Mouse (Mus musculus) myocyte (in vitro differentiated cells): ENCODE measurements around the gene Doxl2. TPM values are rescaled to one million over a fixed set of nuclear protein-coding genes. Genes with fewer than 3 reads are reported as not detected.

ENCODE experiments used
- H3K27me3 ChIP-seq: one replicate; pipeline ENCODE4 v1.6.1; 2011; ENCODE audit not compliant: control insufficient read depth, insufficient read depth, insufficient read length
- H3K36me3 ChIP-seq: one replicate; pipeline ENCODE4 v1.6.1; 2011; ENCODE audit not compliant: control insufficient read depth, insufficient read depth
- H3K4me2 ChIP-seq: one replicate; pipeline ENCODE4 v1.6.1; 2011; ENCODE audit warnings: low read depth, control low read depth
- H3K4me3 ChIP-seq: one replicate; pipeline ENCODE4 v1.5.1; 2011; ENCODE audit warnings: mild to moderate bottlenecking, control low read depth, moderate library complexity
- H3K79me2 ChIP-seq: one replicate; pipeline ENCODE4 v1.6.1; 2011; ENCODE audit not compliant: control insufficient read depth, insufficient read depth
- H3ac ChIP-seq: one replicate; pipeline ENCODE4 v1.6.1; 2011; ENCODE audit not compliant: control insufficient read depth, insufficient read length
- CEBPB ChIP-seq: IDR thresholded peaks from 2 replicates; pipeline ENCODE4 v1.6.1; 2011; ENCODE audit warnings: mild to moderate bottlenecking, moderate library complexity; ENCODE audit not compliant: poor library complexity, insufficient read depth, severe bottlenecking
- E2F4 ChIP-seq: IDR thresholded peaks from one replicate; pipeline ENCODE4 v1.6.1; 2011; ENCODE audit warnings: mild to moderate bottlenecking, control low read depth, moderate library complexity; ENCODE audit not compliant: insufficient read depth
- MAX ChIP-seq: IDR thresholded peaks from one replicate; pipeline ENCODE4 v1.6.1; 2011; ENCODE audit warnings: low read depth, mild to moderate bottlenecking, control low read depth
- MYOD1 ChIP-seq, 3 experiments: IDR thresholded peaks; one replicate each; pipeline ENCODE4 v1.6.1; 2011; ENCODE audit warnings: control low read depth in 2 of 3, low read depth in 2 of 3, mild to moderate bottlenecking in 2 of 3, moderate library complexity in 1 of 3; ENCODE audit not compliant: insufficient read length in 2 of 3, control insufficient read depth in 1 of 3
- MYOG ChIP-seq, 3 experiments: IDR thresholded peaks; one replicate each; pipeline ENCODE4 v1.6.1; 2011; ENCODE audit warnings: control low read depth in 2 of 3, low read depth in 2 of 3, mild to moderate bottlenecking in 2 of 3; ENCODE audit not compliant: insufficient read length in 2 of 3, control insufficient read depth in 1 of 3, insufficient read depth in 1 of 3
- POLR2A ChIP-seq: IDR thresholded peaks from one replicate; pipeline ENCODE4 v1.6.1; 2011; ENCODE audit warnings: low read depth, mild to moderate bottlenecking, control low read depth, moderate library complexity; ENCODE audit not compliant: insufficient read length
- POLR2AphosphoS2 ChIP-seq: IDR thresholded peaks from one replicate; pipeline ENCODE4 v1.6.1; 2011; ENCODE audit warnings: low read depth, control low read depth; ENCODE audit not compliant: insufficient read length
- REST ChIP-seq: IDR thresholded peaks from one replicate; pipeline ENCODE4 v1.6.1; 2011; ENCODE audit warnings: mild to moderate bottlenecking, control low read depth, moderate library complexity; ENCODE audit not compliant: insufficient read depth, insufficient read length
- SRF ChIP-seq: IDR thresholded peaks from one replicate; pipeline ENCODE4 v1.6.1; 2011; ENCODE audit warnings: low read depth; ENCODE audit not compliant: control insufficient read depth, insufficient read length
- TCF12 ChIP-seq: IDR thresholded peaks from one replicate; pipeline ENCODE4 v1.6.1; 2011; ENCODE audit warnings: mild to moderate bottlenecking, control low read depth; ENCODE audit not compliant: poor library complexity, insufficient read depth, severe bottlenecking
- TCF3 ChIP-seq: IDR thresholded peaks from one replicate; pipeline ENCODE4 v1.6.1; 2011; ENCODE audit warnings: low read depth, control low read depth; ENCODE audit not compliant: insufficient read length
- USF1 ChIP-seq: IDR thresholded peaks from one replicate; pipeline ENCODE4 v1.6.1; 2011; ENCODE audit warnings: low read depth, mild to moderate bottlenecking, control low read depth, moderate library complexity
- polyA plus RNA-seq: library from polyadenylated mRNA; unstranded; fragments of >200 nt; fragmentation: generic; extraction: Trizol; gene quantifications from one replicate; pipeline ENCODE4 v1.2.1, GENCODE M21; 2012; ENCODE audit warnings: missing spikeins

The Doxl2 gene
- polyA plus RNA-seq, 1 experiment = not detected

DNA sequence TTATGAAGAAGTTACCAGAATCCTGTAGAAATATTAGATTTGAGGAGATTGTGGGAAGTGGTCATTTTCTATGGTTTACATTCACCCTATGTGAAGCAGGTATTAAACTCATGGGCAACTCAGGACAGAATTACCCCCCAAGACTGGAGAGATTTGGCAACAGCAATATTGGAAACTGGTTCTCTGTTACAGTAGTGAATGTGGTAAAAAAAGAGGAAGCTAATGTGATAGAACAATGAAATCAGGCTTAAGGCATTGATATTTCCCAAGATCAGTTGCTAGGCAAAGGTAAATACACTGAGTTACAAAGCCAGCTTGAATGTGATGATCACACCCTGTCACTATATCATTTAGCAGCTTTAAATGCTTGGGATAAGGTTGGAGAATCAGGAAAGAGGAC lies 6.9 kb upstream of the Doxl2 start:
- Histone ChIP-seq H3K79me2 (no peaks in the 10 kb centered on the region), H3K4me3 (no peak overlapping the region), H3K36me3 (no peaks in the 10 kb centered on the region), H3K4me2 (no peak overlapping the region), H3ac (no peak overlapping the region), H3K27me3 (no peaks in the 10 kb centered on the region)
- TF ChIP-seq MYOD1 (IDR thresholded peaks at IDR 0.05; ENCODE audit: control insufficient read depth in 1 of 3, insufficient read length in 2 of 3, low read depth in 2 of 3) = no peak
- TF ChIP-seq TCF3 = no peak
- no peak for TF ChIP-seq CEBPB
- no peak for TF ChIP-seq SRF
- TF ChIP-seq POLR2AphosphoS2 = no peak
- no peak for TF ChIP-seq POLR2A
- TF ChIP-seq E2F4 = no peak
- TF ChIP-seq REST = no peak
- TF ChIP-seq USF1 = no peak
- no peak for TF ChIP-seq MYOG (IDR thresholded peaks at IDR 0.05; ENCODE audit: control insufficient read depth in 1 of 3, insufficient read depth in 1 of 3, insufficient read length in 2 of 3, low read depth in 2 of 3)
- no peak for TF ChIP-seq TCF12
- no peak for TF ChIP-seq MAX

DNA sequence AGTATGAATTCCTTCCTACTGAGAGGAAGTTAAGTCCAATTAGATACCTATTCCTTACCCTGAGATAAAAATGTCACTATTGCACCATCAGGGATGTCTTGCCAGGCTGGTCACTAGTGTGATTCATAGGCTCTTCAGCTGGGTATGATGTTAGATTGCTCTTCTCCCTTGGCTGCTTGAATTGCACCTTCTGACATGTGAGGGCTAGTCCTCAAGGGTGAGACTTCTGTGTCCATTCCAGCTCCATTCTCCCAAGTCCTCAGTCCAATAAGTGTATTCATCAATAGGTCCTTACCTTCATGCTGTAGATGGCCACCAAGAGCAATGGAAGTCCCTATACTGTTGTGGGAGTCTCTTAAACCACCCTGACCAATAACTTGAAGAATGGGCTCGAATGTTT lies 4.9 kb downstream of the Doxl2 start:
- Histone ChIP-seq H3K27me3 (no peaks in the 10 kb centered on the region), H3K79me2 (no peaks in the 10 kb centered on the region), H3K36me3 (no peaks in the 10 kb centered on the region), H3ac (no peak overlapping the region), H3K4me3 (no peak overlapping the region), H3K4me2 (no peak overlapping the region)
- TF ChIP-seq MAX (no peak), MYOG (IDR thresholded peaks at IDR 0.05; ENCODE audit: control insufficient read depth in 1 of 3, insufficient read depth in 1 of 3, insufficient read length in 2 of 3, low read depth in 2 of 3) (no peak), E2F4 (no peak), USF1 (no peak), SRF (no peak), POLR2AphosphoS2 (no peak)

DNA sequence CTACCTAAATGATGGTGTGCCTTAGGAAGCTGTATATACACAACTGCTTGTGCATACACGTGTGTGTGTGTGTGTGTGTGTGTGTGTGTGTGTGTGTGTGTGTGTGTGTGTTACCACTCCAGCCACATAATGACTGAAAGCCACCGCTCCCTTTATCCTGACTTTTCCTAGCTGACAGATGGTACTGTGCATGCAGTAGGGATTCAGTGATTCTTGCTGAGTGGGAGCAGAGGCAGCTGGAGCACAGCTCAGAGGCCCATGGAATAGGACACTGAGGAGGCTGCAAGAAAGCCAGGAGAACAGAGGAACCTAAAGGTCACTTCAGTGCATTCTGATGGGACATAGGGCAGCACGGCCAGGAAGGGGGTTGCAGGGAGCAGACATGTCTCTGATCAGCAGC lies 7.5 kb downstream of the Doxl2 start:
- Histone ChIP-seq H3K4me2 (no peak overlapping the region), H3K27me3 (no peaks in the 10 kb centered on the region), H3K36me3 (no peaks in the 10 kb centered on the region), H3K79me2 (no peaks in the 10 kb centered on the region), H3ac (no peak overlapping the region), H3K4me3 (no peak overlapping the region)
- no peak for TF ChIP-seq CEBPB
- no peak for TF ChIP-seq MYOD1 (IDR thresholded peaks at IDR 0.05; ENCODE audit: control insufficient read depth in 1 of 3, insufficient read length in 2 of 3, low read depth in 2 of 3)
- TF ChIP-seq E2F4 = no peak

DNA sequence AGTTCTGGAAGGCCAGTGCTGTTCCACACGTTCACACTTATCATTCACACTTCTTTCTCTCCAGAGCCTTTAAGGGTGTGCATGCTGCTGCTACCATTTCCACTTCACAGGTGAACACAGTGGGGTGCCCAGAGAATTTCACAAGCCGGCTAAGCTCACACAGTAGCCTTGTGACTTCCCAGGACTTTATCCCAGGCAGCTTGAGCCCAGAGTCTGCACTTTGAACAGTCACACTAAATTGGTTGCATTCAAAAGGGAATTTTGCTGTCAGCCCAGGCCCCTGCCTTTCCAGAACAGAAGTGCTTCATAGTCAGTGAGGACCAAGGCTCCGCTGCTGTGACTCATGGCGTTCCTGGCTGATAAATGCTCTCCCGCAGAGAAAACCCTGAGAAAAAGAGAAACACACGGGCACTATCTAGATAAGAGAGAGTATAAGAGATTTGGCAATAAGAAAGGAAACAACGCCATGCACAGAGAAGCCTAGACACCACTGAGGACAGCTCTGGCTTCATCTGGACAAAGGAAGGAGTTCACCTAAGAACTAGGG lies 11.8 kb downstream of the Doxl2 start, which contains the start of gene Svs1:
Gene Svs1, plus strand, starts transcription at position 418 of the 547 bp plus-strand sequence.
- TF ChIP-seq POLR2AphosphoS2 (no peak), MAX (no peak), MYOD1 (IDR thresholded peaks at IDR 0.05; ENCODE audit: control insufficient read depth in 1 of 3, insufficient read length in 2 of 3, low read depth in 2 of 3) (no peak), CEBPB (no peak), MYOG (IDR thresholded peaks at IDR 0.05; ENCODE audit: control insufficient read depth in 1 of 3, insufficient read depth in 1 of 3, insufficient read length in 2 of 3, low read depth in 2 of 3) (no peak), POLR2A (no peak), REST (no peak), TCF3 (no peak), USF1 (no peak), TCF12 (no peak), E2F4 (no peak), SRF (no peak)
- no peak within 1 kb of the TSS for H3K4me2 ChIP-seq
- H3K4me3 ChIP-seq = no peak within 1 kb of the TSS
- H3K27me3 ChIP-seq = no peaks in the 10 kb centered on the region
- H3K36me3 ChIP-seq = no peaks in the 10 kb centered on the region
- H3K79me2 ChIP-seq = no peaks in the 10 kb centered on the region
- no peak within 1 kb of the TSS for H3ac ChIP-seq

DNA sequence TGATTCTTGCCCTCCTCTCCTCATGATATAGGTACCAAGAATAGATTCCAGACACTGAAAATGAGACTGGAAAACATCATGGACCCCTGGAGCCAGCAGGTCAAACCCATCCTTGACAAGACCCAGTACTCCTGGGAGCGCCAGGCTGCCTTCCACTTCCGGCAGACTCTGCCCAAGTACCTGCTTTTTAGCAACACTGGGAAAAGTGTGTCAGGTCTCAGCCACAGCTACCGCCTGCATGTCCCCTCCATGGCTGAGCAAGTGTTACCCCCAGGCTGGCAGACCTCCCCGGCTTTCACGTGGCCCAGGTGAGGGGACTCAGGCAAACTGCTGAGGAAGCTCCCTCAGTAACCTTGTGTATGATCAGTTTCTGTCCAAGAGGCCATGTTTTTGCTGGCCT lies 15.2 kb downstream of the Doxl2 start:
- TF ChIP-seq TCF12 (no peak), MYOD1 (IDR thresholded peaks at IDR 0.05; ENCODE audit: control insufficient read depth in 1 of 3, insufficient read length in 2 of 3, low read depth in 2 of 3) (no peak), MYOG (IDR thresholded peaks at IDR 0.05; ENCODE audit: control insufficient read depth in 1 of 3, insufficient read depth in 1 of 3, insufficient read length in 2 of 3, low read depth in 2 of 3) (no peak), POLR2AphosphoS2 (no peak), REST (no peak), USF1 (no peak), POLR2A (no peak), CEBPB (no peak), MAX (no peak), TCF3 (no peak)
- Histone ChIP-seq H3K4me3 (no peak overlapping the region), H3K27me3 (peaks cover 5% of the 10 kb centered on the region), H3K79me2 (no peaks in the 10 kb centered on the region), H3K36me3 (no peaks in the 10 kb centered on the region), H3K4me2 (no peak overlapping the region), H3ac (no peak overlapping the region)
